Mouse (Mus musculus) lung, postnatal 10 days (tissue): ENCODE results near the gene Tenm4.

Source experiments
- DNase-seq: peaks from one replicate; pipeline ENCODE4 v3.0.0; 2021

Gene Tenm4

DNA sequence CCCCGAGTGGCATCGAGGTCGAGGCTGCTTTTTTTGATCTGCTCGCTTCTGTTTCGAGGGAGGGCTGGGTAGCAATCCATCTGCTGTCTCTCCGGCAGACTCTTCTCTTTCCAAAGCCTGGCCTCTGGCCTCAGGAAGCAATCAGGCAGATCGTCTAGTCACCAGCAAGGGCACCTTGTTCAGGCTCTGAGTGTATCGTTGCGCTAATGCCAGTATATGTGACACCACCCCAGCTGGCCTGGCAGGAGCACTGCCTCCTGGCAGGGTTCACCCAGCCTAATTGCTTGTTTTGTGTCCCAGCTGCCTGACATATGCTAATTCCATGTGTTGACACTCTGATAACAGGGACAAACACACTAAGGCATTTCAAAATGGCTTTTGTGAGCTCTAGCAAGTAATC, 661.5 kb downstream of the Tenm4 start:
- peak; percentile 36 for DNase-seq

DNA sequence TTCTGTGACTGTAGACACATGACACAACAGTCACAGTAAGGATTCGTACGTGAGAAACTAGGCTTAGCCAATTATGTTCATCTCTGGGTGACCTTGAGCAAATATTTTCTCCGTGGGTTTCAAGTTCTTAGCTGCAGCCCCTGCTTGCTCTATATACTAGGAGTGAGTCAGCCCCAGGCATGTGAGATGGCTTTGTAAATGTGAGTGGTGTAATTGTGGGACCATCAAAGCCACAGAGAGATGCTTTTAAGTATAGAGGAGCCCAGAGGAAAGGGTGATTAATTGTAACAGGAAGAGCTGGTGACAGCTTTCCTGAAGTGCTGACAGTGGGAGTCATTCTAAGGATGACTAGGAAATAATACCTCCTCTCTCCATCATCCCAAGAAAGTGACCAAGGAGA, 662.0 kb downstream of the Tenm4 start:
- no peak for DNase-seq

DNA sequence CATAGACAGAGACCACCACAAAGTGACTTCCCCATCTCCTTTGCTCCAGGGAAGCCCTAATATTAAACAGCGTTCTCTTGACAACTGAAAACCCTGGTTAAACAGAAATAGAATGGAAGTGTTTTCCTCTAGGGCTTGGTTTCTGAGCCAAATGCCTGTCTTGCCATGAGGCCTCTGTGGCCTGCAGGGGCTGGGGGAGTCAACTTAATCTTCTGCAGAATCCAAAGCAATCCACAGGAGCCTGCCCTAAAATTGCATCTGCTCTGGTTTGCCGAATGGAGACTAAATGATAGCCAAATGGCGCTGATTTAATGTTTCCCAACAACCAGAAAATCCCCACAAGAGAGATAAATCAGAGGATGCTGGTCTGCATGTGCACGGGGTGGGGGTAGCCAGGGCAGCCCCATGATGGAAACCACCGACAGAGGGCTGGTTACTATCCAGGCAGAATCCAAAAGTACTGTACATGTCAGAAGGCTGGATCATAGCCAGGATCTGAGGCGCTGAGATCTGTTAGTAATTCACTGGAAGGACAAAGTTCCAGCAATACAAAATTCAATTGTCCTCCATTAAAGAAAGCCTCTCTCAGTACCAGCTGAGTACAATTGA, 663.7 kb downstream of the Tenm4 start:
- peak; percentile 61 for DNase-seq

DNA sequence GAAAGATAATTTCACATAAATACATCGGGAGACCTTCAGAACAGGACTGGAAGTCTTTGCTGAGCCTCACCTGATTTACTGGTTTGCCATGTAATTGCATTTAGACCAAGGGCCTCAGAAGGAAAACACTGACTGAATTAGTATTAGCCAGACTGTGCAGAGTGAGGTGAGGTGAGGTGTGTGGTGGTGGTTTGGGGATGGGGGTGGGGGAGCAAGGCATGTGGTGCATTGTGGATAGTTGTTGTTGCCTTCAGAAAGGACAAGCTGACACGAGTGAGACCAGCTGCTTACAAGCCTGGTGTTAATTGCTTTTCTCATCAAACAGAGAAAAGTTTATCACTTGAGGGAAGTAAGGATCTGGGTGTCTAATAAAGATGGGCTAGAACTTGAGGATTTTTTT, 664.3 kb downstream of the Tenm4 start:
- no peak for DNase-seq

DNA sequence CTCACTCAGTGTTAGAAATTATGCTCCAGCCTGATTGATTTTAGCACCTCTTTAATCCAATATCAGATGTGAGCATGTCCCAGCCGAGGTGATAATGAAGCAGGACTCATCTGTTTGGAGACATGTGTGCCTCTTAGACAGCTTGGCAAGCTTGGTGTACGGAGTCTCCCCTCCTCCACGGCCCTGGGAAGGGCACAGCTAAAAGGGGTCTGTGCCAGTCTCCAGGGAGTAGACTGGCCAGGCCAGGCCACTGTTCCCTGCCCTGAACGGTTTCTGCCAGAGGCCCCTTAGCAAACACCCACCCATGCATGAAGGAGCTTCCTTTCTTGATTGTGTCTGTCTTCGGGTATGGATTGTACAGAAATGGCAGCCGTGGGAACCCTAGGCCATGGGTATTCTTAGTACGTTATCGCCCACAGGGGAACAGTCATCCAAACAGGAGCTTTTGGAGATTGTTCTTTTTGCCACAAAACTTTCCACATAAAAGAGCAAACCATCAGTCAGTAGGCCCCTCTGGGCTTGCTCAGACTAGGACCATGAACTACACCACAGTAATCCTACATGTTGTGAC, 667.3 kb downstream of the Tenm4 start:
- no peak for DNase-seq

DNA sequence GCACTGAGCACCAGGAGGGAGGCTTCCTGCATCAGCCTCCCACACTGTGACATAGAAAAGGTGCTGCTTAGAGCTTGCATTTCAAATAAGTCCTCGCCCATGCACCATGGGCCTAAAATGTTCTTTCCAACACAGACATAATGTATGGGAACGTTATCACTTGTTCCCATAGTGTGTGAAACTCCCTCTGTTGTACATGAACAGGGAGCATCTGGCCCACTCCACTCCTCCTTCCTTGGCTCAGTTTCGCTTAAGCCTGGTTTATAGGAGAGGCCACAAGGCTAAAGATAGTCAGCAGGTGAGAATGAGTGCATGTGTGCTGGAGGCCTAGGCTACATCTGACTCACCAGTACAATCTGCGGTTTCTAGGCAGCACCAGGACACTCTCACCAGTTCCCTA, 667.9 kb downstream of the Tenm4 start:
- no peak for DNase-seq

DNA sequence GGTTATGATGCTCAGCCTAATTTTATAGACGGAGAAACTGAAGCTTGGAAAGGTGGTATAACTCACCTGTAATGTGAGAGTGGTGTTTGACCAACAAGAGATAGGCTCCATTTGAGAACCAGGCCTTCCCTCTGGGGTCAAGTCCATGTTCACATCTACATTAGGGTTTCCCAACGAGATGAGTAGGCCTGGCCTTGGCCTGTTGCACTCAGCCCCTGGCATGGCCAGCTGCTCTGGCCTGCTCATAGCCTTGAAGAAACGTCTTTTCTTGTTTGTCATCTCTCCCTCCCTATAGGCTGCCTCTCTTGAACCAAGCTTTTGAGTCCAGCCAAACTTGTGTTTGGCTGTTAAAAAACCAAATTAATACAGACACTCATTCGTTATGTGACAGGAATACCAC, 668.5 kb downstream of the Tenm4 start:
- DNase-seq: no peak

GRCm38 (mm10) chr7:96842477-96843255, 671.6 kb downstream of the Tenm4 start:
- DNase-seq: peak; percentile 73

- DNase-seq: peak; percentile 61
These were observed 673.3 kb downstream of the Tenm4 start for GRCm38 (mm10) chr7:96844104-96844894.

DNA sequence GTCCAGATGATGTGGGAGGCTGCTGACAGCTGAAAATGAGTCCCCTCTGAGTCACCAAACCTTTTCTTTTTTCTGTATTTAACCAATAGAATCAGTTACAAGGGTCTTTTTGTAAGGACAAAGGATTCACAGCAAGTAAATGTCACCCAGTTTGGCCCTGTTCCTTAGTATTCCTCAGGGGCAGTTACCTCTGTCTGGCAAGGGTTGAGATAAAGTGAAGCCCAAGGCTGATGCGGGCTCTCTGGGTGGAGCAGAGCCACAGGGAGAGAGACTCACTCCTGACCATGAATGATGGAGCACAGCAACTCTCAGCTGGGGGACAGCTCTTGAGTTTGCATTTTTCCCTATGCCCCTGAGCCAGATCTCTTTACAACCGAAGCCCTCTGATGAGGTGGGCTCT, 681.7 kb downstream of the Tenm4 start:
- DNase-seq: no peak

GRCm38 (mm10) chr7:96855867-96856406, 684.9 kb downstream of the Tenm4 start:
- no peak for DNase-seq

DNA sequence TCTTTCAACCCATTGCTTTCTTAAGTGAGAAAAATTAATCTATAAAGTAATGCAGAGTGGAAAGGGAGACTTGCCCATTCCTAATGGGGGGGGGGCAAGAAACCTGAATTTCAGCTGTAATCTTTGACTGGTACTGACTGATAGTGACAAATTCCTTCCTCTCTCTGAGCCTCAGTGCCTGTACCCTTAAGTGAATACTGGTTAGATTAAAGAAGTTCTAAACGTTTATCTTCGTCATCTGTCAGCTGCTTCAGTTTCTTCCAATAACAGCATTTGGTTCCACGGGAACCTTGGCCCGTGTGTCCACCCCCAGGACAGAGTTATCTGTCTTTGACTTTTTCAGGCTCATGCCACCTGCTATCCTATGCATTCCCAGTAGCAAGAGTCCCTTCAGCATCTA, 685.5 kb downstream of the Tenm4 start:
- no peak for DNase-seq

DNA sequence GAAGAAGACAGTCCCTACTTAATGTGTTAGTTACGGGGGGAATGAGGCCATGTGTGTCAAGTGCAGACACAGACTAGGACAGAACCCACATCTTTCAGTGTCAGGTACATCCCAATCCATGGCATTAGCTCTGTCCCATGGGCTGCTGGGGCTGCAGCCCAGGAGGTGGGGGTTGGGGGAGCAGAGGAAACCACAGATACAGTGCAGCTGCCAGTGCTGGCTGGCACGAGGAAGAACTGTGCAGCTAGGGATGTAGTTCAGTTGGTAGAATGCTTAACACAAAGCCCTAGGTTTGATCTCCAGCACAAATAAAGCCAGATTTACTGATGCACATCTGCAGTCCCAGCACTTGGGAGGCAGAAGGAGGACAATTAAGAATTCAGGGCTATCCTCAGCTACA, 688.0 kb downstream of the Tenm4 start:
- DNase-seq: no peak

- DNase-seq: no peak
These were observed 688.6 kb downstream of the Tenm4 start for GRCm38 (mm10) chr7:96859684-96860083.

DNA sequence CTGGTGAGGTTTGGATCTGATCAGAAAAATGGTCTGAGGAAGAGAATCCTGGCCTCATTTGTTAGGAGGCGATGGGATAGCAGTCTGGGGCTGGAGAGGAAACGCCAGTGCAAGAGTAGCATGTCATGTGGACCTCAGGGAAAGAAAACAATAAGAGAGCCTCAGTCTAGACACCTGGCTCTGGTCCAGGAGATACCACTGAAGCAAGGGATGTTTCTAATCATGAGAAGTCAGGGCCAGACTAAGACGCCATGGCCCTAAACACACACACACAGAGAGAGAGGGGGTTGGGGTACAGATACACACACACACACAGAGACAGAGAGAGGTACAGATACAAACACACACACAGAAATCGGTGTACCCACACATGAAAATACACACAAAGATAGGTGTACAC, 689.6 kb downstream of the Tenm4 start:
- DNase-seq: peak; percentile 51

- no peak for DNase-seq
These were observed 694.1 kb downstream of the Tenm4 start for GRCm38 (mm10) chr7:96864894-96865722.

GRCm38 (mm10) chr7:96869079-96869810, 698.2 kb downstream of the Tenm4 start:
- peak; percentile 9 for DNase-seq

GRCm38 (mm10) chr7:96870473-96870872, 699.4 kb downstream of the Tenm4 start:
- no peak for DNase-seq

DNA sequence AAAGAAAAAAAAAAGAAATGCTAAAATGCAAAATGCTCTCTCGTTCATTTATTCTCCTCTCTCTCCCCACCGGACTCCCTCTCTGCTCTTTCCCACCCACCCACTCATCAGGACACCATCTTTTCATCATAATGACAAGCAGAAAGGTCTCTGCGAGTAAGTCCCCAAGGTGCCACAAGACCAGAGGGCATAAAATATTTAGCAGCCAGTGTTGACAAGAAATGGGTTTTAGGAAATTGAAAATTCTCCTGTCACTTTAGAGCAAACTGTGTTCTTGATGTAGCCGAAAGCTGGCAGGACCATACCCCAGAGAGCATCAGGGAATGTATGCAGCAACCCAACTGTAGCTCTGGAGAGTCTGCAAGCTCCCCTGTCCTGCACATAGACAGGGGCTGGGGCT, 700.0 kb downstream of the Tenm4 start:
- DNase-seq: no peak

- DNase-seq: no peak
These were observed 707.6 kb downstream of the Tenm4 start for GRCm38 (mm10) chr7:96878511-96879276.

- DNase-seq: no peak
These were observed 708.5 kb downstream of the Tenm4 start for GRCm38 (mm10) chr7:96879593-96879992.
